Mouse (Mus musculus) heart, embryonic 14.5 days (tissue): ENCODE data around the gene Irf1. TPM values are rescaled to one million over a fixed set of nuclear protein-coding genes. Genes with fewer than 3 reads are reported as not detected.

Experiments
- ATAC-seq: fragments of 200-750 bp; cut with Nextera tagmentation; 2 replicates; pipeline ENCODE4 v1.8.0; 2017; ENCODE audit warnings: low read depth, moderate TSS enrichment; ENCODE audit not compliant: insufficient number of reproducible peaks, insufficient read depth, low FRiP score
- H3K27ac ChIP-seq, 2 experiments: fragments of 200-500 bp in 1 of 2; fragments of 300-500 bp in 1 of 2; sonication (generic) in 1 of 2; replicated peaks in 1 of 2; 2 replicates each; pipeline ENCODE4 v1.5.1; 2012 to 2014; ENCODE audit warnings: low read depth in 2 of 2, low read length in 2 of 2, control low read depth in 1 of 2, mild to moderate bottlenecking in 1 of 2, mixed read lengths in 1 of 2; ENCODE audit not compliant: control insufficient read depth in 1 of 2, insufficient read depth in 1 of 2
- H3K27me3 ChIP-seq: fragments of 300-500 bp; sonication (generic); 2 replicates; pipeline ENCODE4 v1.6.1; 2014; ENCODE audit warnings: mild to moderate bottlenecking, low read length, control low read depth; ENCODE audit not compliant: control insufficient read depth, insufficient read depth
- H3K36me3 ChIP-seq: fragments of 300-500 bp; sonication (generic); 2 replicates; pipeline ENCODE4 v1.6.1; 2014; ENCODE audit warnings: mild to moderate bottlenecking, control low read depth, low read length, mixed read lengths; ENCODE audit not compliant: control insufficient read depth, insufficient read depth
- H3K4me1 ChIP-seq, 2 experiments: fragments of 200-500 bp in 1 of 2; fragments of 300-500 bp in 1 of 2; sonication (generic) in 1 of 2; 2 replicates each; pipeline ENCODE4 v1.6.1; 2012 to 2014; ENCODE audit warnings: low read length in 2 of 2, control low read depth in 1 of 2, mixed read lengths in 1 of 2; ENCODE audit not compliant: control insufficient read depth in 2 of 2, insufficient read depth in 2 of 2
- H3K4me2 ChIP-seq: fragments of 300-500 bp; sonication (generic); 2 replicates; pipeline ENCODE4 v1.6.1; 2014; ENCODE audit warnings: mild to moderate bottlenecking, low read length
- H3K4me3 ChIP-seq, 2 experiments: fragments of 200-500 bp in 1 of 2; fragments of 300-500 bp in 1 of 2; sonication (generic) in 1 of 2; 2 replicates each; pipeline ENCODE4 v1.5.1; 2012 to 2014; ENCODE audit warnings: low read length in 2 of 2, mild to moderate bottlenecking in 2 of 2, control low read depth in 1 of 2, low read depth in 1 of 2, moderate library complexity in 1 of 2; ENCODE audit not compliant: control insufficient read depth in 1 of 2, insufficient read depth in 1 of 2
- H3K9ac ChIP-seq: fragments of 300-500 bp; sonication (generic); 2 replicates; pipeline ENCODE4 v1.6.1; 2014; ENCODE audit warnings: mild to moderate bottlenecking, low read length
- H3K9me3 ChIP-seq: fragments of 300-500 bp; sonication (generic); 2 replicates; pipeline ENCODE4 v1.6.1; 2016; ENCODE audit warnings: low read length, control low read depth; ENCODE audit not compliant: control insufficient read depth
- WGBS: fragments of 180-500 bp; shearing (Covaris S2); extraction: QIAGEN DNeasy Blood & Tissue Kit; methylation state at CpG from one replicate; pipeline ENCODE4 v1.1.7; 2014; 5-methylcytosine and 5-hydroxymethylcytosine counted together
- polyA plus RNA-seq: library from polyadenylated mRNA; unstranded; fragments of >200 nt; fragmentation: Nextera tagmentation; extraction: Ambion mirVana; gene quantifications from 2 replicates; pipeline ENCODE4 v1.2.1, GENCODE M21; 2014

Irf1 gene
- polyA plus RNA-seq, 1 experiment from 2014 or later, result 9.3 TPM

DNA sequence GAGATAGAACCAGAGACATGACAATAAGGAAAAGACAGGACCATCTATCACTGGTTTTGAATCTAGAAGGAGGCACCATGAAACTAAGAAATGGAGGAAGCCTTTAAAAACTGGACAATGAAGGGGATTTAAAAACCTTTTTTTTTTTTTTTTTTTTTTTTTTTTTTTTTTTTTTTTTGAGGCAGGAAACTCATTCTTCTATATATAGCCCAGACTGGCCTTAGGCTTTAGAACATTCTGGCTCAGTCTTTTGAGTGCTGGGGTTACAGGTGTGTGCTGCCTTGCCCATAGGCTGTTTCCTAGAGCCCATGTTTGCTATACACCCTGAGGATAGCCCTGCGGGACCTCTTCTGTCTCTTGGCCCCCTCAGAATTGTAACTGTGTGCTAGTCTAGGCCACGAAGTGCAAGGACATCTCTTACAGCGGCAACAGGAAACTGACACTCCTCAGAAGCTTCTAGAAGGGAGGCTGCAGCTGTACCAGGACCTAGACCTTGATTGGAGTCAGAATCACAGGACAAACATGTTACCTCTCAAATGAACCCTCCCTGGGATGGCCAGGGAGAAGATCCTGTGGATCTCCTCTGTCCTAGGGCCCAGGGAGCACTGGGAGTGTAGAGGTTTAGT, 15.6 kb downstream of the Irf1 start:
- WGBS, result 68% methylated on average over 3 of the region's 3 CpGs
- Histone ChIP-seq H3K4me3 (no peak overlapping the region), H3K4me1 (0 out of 4 replicates have a peak, but pooled peaks cover 0 to under 1% of the 10 kb centered on the region in 2 experiments), H3K9ac (no peak overlapping the region), H3K4me2 (no peak overlapping the region), H3K36me3 (no peaks in the 10 kb centered on the region), H3K27me3 (no peaks in the 10 kb centered on the region), H3K27ac (no peak overlapping the region), H3K9me3 (0 out of 2 replicates have a peak, but pooled peaks cover 2% of the 10 kb centered on the region)
- ATAC-seq, result no peak

GRCm38 (mm10) chr11:53786058-53787031, 16.5 kb downstream of the Irf1 start:
- H3K27ac ChIP-seq, result no peak overlapping the region
- no peak overlapping the region for H3K4me3 ChIP-seq
- 0 out of 2 replicates have a peak, but pooled peaks cover 4% of the 10 kb centered on the region for H3K9me3 ChIP-seq
- no peaks in the 10 kb centered on the region for H3K27me3 ChIP-seq
- H3K9ac ChIP-seq, result no peak overlapping the region
- 76% methylated on average over 13 of the region's 13 CpGs for WGBS
- no peaks in the 10 kb centered on the region for H3K36me3 ChIP-seq
- H3K4me1 ChIP-seq, result no peaks in the 10 kb centered on the region
- no peak for ATAC-seq
- H3K4me2 ChIP-seq, result no peak overlapping the region

- Histone ChIP-seq H3K36me3 (no peaks in the 10 kb centered on the region), H3K4me1 (no peaks in the 10 kb centered on the region), H3K9ac (no peak overlapping the region), H3K9me3 (0 out of 2 replicates have a peak, but pooled peaks cover 4% of the 10 kb centered on the region), H3K4me2 (no peak overlapping the region), H3K27me3 (no peaks in the 10 kb centered on the region), H3K27ac (no peak overlapping the region), H3K4me3 (no peak overlapping the region)
- 76% methylated on average over 8 of the region's 8 CpGs for WGBS
- 0 out of 2 replicates have a peak, but pooled peaks have one; percentile 20 for ATAC-seq
These were observed 18.4 kb downstream of the Irf1 start for GRCm38 (mm10) chr11:53788196-53788595.

DNA sequence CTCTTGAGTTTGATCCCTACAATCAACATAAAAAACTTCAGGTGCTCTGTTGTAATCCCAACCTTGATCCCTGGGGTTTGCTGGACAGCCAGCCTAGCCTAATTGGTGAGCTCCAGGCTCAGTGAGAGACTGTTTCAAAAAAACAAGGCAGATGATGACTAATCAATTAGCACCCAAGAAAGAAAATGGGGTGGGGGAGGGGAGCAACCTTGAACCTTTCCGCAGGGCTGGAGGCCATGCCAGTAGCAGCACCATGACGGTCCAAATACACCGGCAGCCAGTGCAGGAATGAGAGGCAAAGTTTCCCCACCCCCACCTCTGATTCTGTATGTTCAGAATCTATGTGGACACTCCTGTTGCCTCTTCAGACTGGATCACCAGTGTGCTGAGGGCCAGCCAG, 19.5 kb downstream of the Irf1 start:
- ATAC-seq, result no peak
- Histone ChIP-seq H3K4me2 (no peak overlapping the region), H3K4me3 (no peak overlapping the region), H3K27ac (no peak overlapping the region), H3K27me3 (no peaks in the 10 kb centered on the region), H3K4me1 (peaks cover 7% of the 10 kb centered on the region in 2 experiments; a peak in 2 of 4 replicates), H3K36me3 (no peaks in the 10 kb centered on the region), H3K9me3 (0 out of 2 replicates have a peak, but pooled peaks cover 4% of the 10 kb centered on the region), H3K9ac (no peak overlapping the region)
- WGBS, result 55% methylated on average over 3 of the region's 3 CpGs

DNA sequence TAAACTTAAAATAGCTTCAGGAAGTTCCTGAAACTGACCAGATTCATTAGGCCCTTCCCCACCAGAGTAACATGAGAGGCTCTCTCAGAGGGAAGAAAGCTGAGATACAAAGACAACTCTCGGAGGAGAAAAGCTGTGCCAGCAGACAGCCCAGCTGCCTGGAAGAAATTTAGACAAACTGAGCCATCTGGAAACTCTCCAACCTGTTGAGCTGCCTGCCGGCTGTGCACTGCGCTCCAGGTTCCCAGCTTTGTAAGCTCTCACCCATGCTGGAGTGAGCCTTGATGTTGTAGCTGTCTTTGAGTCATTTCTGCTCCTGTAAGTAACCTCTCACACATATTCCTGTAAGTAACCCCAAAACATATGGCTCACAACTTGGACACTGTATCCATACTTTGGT, 23.2 kb downstream of the Irf1 start:
- Histone ChIP-seq H3K36me3 (no peaks in the 10 kb centered on the region), H3K9ac (no peak overlapping the region), H3K4me1 (peaks cover 28 to 30% of the 10 kb centered on the region in 2 experiments), H3K27ac (no peak overlapping the region), H3K27me3 (no peaks in the 10 kb centered on the region), H3K4me2 (no peak overlapping the region), H3K4me3 (no peak overlapping the region), H3K9me3 (0 out of 2 replicates have a peak, but pooled peaks cover 4% of the 10 kb centered on the region)
- ATAC-seq, result no peak
- 64% methylated on average over 3 of the region's 3 CpGs for WGBS

DNA sequence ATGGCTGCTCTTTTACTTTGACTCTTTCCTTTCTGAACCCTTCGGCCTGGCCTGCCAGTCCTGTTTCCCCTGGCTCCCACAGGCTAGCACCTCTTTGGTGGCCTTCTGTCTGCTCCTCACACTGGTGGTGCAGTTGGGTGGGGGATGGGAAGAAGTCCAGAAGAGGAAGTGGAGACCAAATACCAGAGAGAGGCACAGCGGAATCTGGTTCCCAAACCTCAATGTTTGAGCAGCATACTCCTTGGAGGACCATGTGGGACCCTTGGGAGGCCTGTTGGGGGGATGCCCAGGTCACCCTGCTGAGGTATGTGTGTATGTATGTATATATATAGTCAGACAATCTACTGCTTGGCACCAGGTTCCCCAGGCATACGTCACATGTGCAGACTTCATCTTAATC, 24.2 kb downstream of the Irf1 start:
- peaks cover 28 to 30% of the 10 kb centered on the region in 2 experiments for H3K4me1 ChIP-seq
- H3K4me3 ChIP-seq, result no peak overlapping the region
- H3K27ac ChIP-seq, result peak overlapping the region; percentile 19 to 64; a peak in 1 of 4 replicates
- 0 out of 2 replicates have a peak, but pooled peaks cover 4% of the 10 kb centered on the region for H3K9me3 ChIP-seq
- H3K36me3 ChIP-seq, result no peaks in the 10 kb centered on the region
- WGBS, result 67% methylated on average over 3 of the region's 3 CpGs
- no peak for ATAC-seq
- no peak overlapping the region for H3K4me2 ChIP-seq
- H3K27me3 ChIP-seq, result no peaks in the 10 kb centered on the region
- H3K9ac ChIP-seq, result no peak overlapping the region

DNA sequence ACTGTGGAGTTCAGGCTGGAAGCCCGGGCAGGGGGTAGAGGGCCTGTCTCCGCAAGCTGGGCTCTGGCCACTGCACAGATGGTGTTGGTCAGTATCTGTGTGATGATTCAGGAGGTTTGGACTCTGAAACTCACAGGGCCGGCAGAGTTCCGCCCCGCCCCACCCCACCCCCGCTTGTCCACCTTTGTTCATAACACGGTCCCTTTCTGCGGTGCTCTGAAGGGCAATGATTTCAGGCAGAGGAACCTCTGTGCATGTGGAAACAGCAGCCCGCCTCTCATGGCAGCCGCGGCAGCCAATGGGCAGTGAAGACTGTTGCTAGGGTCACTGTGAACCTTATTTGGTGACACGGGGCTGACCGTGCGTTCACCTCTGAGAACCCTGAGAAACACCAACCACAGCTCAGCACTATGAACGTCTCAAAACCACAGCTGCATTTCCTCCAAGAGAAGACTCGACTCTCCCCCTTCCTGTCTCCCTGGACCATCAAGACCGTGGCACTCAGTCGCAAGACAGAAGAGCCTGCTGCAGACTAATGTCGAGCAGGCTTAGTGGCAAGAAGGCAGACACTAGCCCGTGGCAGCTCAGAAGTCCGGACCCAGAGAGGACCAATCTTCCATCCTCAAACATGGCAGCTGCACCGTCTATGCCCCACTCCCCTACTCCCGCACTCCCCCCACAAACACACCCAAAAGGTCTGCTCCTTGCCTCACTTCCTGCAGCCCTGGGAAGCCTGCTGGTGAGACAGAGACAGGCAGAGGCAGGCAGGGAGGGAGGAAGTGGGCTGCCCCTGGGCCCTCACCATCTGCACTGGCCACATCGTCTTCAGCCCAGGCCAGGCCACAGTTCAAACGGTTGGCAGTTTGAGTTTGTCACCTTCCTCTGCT, 25.1 kb downstream of the Irf1 start:
- no peaks in the 10 kb centered on the region for H3K36me3 ChIP-seq
- H3K27me3 ChIP-seq, result no peaks in the 10 kb centered on the region
- H3K4me2 ChIP-seq, result peak overlapping the region; percentile 19; the same call in 1 of the 2 replicates
- no peak overlapping the region for H3K4me3 ChIP-seq
- ATAC-seq, result no peak
- WGBS, result 50% methylated on average over 25 of the region's 25 CpGs
- 0 out of 2 replicates have a peak, but pooled peaks cover 4% of the 10 kb centered on the region for H3K9me3 ChIP-seq
- H3K9ac ChIP-seq, result no peak overlapping the region
- H3K27ac ChIP-seq, result peak overlapping the region; percentile 57 to 64
- peaks cover 28 to 30% of the 10 kb centered on the region in 2 experiments for H3K4me1 ChIP-seq
